Mouse (Mus musculus) thymus, adult 18-20 months (tissue): ENCODE data around the gene Gm3317.
"Not testable (repeated sequence)": the region's sequence is repeated elsewhere in the genome, so short reads cannot be mapped to it uniquely, and the experiment has no call there.

Experiments
- DNase-seq, 2 experiments: peaks; one replicate each; pipeline ENCODE4 v3.0.0; 2022; ENCODE audit warnings: mixed read lengths in 2 of 2

Gene Gm3317

DNA sequence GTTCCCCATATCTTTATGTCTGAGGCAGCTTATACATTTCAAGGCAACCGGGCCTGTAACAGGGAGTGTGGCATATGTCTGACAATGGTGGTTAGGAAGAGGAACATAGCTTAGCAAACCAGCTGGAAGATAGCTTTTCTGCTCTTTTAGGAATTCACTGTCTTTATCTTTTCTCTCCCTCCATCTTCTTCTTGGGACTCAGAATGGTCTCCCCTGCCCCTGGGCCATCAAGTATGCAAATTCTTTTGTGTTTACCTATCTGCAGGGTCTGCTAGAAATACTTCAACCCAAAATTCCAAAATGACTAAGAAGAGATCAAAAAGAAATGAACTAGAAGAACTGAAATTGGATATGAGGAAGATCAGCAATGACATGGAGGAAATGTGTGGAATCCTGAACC lies at the start of gene Gm3317:
TSS of gene Gm3317 (plus strand) at position 301 of the 400 bp plus-strand sequence.
- not testable (repeated sequence) for DNase-seq

- DNase-seq, result not testable (repeated sequence)
These were observed 33.1 kb upstream of the Gm3317 start, which contains the start of gene Gm8279 for GRCm38 (mm10) chr14:5131219-5131618. Gene Gm8279, plus strand, starts transcription at chr14:5131519.

- DNase-seq, result not testable (repeated sequence)
These were observed 21.2 kb downstream of the Gm3317 start, which contains the start of gene Gm8271 for GRCm38 (mm10) chr14:5185493-5185892. Gene Gm8271, plus strand, starts transcription at chr14:5185793.
